Mouse (Mus musculus): ENCODE data around the gene Myl10.

DNA sequence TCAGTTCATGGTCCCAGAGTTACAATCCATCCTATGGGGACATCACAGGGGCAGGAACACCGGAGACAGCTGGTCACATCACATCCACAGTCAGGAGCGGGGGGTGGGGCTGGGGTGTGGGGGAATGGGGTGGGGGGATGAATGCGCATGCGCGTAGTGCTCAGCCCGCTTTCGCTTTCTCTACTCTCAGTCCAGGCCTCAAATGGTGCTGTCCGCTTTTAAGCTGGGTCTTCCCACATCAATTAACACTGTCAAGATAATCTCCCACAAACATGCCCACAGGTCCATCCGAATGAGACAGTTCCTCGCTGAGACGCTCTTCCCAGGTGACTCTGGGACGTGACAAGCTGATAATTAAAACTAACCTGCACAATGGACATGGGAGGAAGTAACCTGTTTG is 15.2 kb downstream of the Myl10 start:
- no peak for TF ChIP-seq CTCF (IDR thresholded peaks at IDR 0.05; ENCODE audit: low read depth, low read length)
- no peak for TF ChIP-seq POLR2A (IDR thresholded peaks at IDR 0.05; ENCODE audit: extremely low read depth, insufficient read depth, low read length)
